Mouse (Mus musculus) urinary bladder, adult 18-20 months (tissue): ENCODE measurements around the gene Eif4g3.
A peak's percentile ranks its signal among the peaks of the same experiment; 100 is the strongest.

Experiments used
- DNase-seq, 2 experiments: peaks; one replicate each; pipeline ENCODE4 v3.0.0; 2022; ENCODE audit warnings: low spot score in 2 of 2, mixed read lengths in 2 of 2

Gene Eif4g3

DNA sequence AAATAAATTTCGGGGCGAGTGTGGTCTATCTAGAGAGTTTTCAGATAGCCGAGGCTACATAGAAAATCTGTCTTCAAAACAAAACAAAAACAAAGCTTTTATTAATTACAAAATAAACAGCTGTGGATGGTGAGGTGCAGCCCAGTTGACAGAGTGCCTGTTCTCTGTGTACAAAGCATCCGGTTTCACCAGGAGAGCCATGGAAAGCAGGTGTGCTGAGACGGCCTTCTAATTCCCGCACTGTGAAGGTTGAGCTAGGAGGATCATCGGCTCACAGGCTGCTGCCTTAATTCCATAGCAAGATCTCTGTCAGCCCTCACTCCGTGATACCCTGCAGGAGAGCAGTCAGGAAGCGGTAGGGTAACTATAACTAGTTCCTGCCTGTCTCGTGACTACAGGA, 109.0 kb downstream of the Eif4g3 start:
- DNase-seq, result no peak

GRCm38 (mm10) chr4:138102413-138102812, 109.6 kb downstream of the Eif4g3 start:
- no peak for DNase-seq

- no peak for DNase-seq
Observed at GRCm38 (mm10) chr4:138104967-138105366, 112.1 kb downstream of the Eif4g3 start.

DNA sequence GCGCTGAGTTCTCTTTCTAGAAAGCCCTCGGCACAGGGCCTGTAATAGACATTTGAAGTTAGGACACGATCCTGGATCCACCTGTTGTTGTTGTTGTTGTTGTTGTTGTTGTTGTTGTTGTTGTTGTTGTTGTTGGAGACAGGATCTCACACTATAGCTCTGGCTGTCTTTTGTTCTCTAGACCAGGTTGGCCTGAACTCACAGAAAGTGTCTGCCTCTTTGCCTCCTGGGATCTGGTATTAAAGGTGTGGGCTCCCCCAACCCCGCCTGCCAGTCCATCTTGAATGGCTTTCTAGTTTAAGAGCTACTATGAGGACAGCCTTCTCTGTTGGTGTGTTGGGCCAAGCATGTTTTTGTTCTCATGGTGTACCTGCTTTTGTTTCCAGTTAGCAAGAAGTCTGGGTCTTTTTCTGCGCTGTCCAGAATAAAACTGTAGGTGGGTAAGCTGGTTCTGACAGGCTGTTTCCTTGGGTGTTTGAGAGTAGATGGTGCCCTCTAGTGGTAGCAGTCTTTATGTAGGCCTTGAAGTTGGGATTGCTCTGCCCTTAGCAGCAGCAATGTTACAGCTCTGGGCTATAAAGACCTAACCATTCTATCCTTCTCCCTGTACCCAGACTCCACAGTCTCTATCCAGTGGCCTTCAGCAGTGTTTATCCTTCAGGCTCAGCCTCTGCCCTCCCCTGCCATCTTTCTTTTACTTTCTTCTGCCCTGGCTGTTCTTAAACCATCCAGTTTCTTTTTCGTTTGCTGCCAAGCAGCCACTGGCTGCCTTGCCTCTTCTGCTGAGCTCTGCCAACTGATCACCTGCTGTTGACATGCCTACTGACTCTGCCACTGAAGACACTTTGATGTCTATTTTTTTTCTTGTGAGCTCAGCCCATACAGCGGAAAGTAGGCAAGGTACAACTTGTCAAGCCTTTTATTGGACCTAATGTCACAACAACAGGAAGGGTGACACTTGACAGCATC, 114.9 kb downstream of the Eif4g3 start:
- DNase-seq, result peak in 1 of 2 experiments; percentile 40

GRCm38 (mm10) chr4:138108541-138108940, 115.7 kb downstream of the Eif4g3 start:
- DNase-seq, result no peak

DNA sequence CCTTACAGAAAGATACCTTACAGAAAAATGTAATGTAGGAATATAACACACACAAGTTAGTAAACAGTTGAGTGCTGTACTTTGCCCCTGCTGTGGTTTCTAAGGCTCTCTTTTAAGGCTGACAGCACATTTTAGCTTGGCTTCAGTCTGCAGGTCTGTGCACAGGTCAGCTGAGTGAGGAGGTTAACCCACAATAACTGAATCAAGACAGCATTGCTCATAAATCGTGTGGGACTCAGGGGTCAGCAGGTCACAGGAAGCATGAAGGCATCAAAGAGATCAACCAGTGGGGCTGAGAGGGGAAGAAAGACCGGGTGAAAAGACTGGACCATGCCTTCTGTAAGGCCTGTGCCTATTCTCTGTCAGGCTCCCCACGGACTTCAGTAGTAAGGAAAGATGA, 116.5 kb downstream of the Eif4g3 start:
- DNase-seq, result no peak

GRCm38 (mm10) chr4:138111858-138112257, 119.0 kb downstream of the Eif4g3 start:
- DNase-seq, result no peak

DNA sequence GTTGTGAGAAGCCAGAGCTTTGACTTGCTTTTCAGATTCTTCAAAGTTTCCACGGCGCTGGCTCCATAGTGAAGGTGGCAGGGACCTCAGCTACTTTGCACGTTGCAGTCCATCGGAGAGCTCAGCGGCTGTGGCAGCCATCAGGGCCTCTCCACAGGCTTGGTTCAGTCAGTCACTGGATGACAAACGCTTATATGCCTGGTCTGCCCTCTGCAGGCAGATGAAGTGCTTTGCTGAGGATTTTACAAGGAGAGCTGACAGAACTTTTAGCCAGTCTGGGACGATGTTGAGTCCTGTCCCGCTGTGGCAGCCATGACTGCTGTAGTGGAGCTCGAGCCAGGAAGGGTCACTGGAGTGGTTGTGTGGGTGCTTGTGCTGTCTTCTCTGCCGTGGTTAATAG, 126.9 kb downstream of the Eif4g3 start:
- DNase-seq, result no peak

GRCm38 (mm10) chr4:138124046-138124445, 131.2 kb downstream of the Eif4g3 start:
- no peak for DNase-seq

GRCm38 (mm10) chr4:138127371-138127770, 134.5 kb downstream of the Eif4g3 start:
- no peak for DNase-seq

DNA sequence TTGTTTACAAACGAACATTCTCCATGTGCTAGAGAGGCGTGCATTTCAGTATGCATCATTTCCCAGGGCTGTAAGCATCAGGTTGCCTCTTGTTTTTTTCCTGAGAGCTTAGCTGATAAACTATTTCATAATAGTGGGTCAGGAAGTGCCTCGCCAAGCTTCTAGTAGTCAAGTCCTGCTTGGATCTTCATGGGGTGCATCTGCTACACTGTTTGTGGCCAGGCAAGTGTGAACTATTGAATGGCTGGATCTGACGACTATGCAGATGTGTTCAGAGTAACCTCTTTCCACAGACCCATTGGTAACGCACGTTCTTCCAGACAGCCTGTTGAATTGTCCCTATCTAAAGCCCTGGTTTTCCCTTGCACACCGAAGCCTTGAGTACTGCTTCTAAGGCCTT, 135.0 kb downstream of the Eif4g3 start:
- no peak for DNase-seq

DNA sequence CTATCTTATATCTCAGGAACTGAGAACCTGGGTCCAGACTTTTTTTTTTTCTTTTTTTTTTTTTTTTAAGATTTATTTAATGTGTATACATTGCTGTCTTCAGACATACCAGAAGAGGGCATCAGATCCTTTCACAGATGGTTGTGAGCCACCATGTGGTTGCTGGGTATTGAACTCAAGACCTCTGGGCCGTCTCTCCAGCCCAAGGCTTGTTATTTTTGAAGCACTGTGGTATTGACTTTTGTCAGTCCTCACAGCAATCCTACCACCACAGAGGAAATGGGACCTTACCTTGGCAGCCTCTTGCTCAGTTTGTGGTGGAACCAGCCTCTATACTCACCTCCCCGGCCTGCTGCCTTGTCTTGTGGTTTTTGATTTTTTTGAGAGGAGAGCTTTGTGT, 137.3 kb downstream of the Eif4g3 start:
- DNase-seq, result no peak

- DNase-seq, result no peak
Observed at GRCm38 (mm10) chr4:138131226-138131625, 138.4 kb downstream of the Eif4g3 start.

- DNase-seq, result no peak
Observed at GRCm38 (mm10) chr4:138131716-138132115, 138.9 kb downstream of the Eif4g3 start.

GRCm38 (mm10) chr4:138133360-138133759, 140.5 kb downstream of the Eif4g3 start:
- no peak for DNase-seq

- no peak for DNase-seq
Observed at GRCm38 (mm10) chr4:138137336-138137735, 144.5 kb downstream of the Eif4g3 start.

DNA sequence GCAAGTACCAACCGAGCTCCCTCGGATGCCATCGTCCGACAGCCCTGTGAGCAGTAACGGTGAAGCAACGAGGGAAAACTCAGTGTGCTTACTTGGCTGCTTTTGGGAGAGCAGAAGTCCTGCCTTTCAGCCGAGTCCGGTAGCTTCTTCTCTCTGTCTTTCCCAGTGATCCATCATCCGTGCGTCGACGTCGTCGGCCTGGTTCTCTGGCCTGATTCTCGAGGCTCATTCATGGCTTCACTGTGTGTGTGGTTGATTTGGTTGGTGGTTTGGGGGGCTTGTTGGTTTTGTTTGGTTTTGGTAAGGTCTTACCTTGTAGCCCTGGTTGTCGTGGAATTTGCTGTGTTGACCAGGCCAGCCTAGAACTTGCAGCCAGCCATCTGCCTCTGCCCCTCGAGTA, 145.0 kb downstream of the Eif4g3 start:
- DNase-seq, result no peak

DNA sequence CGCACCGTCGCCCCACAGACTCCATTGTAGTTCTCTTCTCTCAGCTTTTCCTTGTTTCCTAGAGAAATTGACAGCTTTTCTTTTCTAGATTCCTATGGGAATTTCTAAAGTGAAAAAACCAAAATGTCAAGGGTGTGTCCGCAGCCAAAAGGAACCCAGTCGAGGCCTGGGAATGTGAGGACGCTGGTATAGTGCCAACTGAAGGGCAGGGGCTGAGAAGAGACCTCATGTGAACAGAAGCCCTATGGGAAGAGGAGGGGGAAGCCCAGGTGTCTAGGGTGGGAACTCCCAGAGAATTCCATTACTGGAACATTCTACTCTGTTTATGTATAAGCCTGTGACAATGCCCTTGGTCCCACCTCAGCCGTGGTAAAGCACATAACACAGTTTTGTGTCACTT, 145.4 kb downstream of the Eif4g3 start:
- DNase-seq, result no peak

DNA sequence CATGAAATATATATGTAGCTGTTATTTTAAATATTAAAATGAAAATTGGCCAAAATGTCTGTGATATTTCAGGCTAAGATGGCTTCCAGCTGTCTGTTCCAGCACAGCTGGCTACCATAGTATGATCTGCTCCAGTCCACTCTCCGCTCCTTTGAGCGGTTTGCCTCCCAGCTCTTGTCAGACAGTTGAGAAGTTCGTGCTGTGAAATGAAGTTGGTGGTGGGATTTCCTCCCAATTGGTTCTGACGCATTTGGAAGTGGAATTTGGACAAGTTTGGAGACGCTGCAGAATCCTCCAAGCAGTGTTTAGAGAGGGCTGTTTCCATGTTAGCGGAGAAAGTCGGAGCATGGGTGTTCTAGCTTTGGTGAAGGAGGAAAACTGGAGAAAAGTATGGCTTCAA, 148.5 kb downstream of the Eif4g3 start:
- no peak for DNase-seq

DNA sequence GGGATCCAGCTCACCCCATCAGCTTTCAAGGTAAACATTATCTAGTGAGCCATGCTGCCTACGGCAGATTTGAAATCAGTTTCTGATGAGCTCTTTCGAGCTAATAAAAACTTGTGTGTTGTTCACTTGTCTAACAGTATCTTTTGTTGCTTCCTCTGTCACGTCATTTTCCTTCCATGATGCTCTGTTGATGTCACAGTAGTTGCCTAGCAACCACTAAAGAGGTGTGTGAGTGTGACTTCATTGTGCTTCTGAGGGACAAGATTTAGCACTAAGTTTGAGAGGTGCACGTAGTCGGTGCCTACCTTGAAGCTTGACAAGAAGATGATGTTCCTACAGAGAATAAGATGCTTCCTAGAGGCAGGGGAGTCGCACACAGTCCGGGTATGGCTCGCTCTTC, 154.4 kb downstream of the Eif4g3 start:
- no peak for DNase-seq

- no peak for DNase-seq
Observed at GRCm38 (mm10) chr4:138149977-138150376, 157.2 kb downstream of the Eif4g3 start.

DNA sequence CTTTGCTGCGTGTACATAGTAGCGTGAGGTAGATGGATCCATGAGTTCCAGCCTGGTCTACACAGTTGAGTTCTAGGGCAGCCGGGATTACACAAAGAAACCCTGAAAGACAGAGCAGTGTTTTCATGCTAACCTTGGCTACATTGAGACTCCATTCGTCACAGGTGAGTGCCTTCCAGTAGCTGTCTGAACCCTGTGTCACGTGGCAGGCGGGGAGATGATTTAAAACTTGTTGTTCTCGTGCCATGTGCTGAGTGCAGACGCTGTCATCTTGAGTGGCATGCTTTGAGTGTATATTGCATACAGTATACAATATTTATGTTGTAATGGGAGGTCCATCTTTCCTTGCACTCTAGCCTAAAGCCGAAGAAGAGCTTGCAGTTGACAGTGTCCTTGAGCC, 158.4 kb downstream of the Eif4g3 start:
- DNase-seq, result no peak

DNA sequence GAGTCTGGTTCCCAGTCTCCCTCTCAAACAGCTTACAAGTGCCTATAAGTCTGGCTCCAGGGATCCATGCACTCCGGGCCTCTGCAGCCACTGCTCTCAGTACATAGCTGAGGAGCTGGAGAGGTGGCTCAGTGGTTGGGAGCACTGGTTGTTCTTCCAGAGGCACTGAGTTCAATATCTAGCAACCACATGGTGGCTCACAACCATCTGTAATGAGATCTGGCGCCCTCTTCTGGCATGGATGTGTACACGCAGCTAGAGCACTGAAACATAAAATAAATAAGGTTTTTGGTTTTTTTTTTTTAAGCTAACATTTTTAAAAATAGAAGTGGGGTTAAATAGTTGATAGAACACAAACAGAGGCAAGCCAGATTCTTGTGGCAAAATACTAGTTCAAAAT, 161.2 kb downstream of the Eif4g3 start:
- no peak for DNase-seq

- DNase-seq, result no peak
Observed at GRCm38 (mm10) chr4:138160918-138161317, 168.1 kb downstream of the Eif4g3 start.
